9 mouse cellular contexts compared by ENCODE assay signal in genomic region chr5:115273549-115274135, GRCm38 (mm10). TPM values are rescaled to one million over a fixed set of nuclear protein-coding genes. Genes with fewer than 3 reads are reported as not detected.
A peak's percentile ranks its signal among the peaks of the same experiment; 100 is the strongest.
DNase-seq lines count a peak whose midpoint lies in the region; ATAC-seq and TF ChIP-seq lines count a peak whose summit lies in the region.
"Had no signal": no experiment of that assay in that cellular context is flagged by ENCODE, and none has a peak within 500 bp of the region (broad histone marks: within the 10 kb centered on the region; RNA-seq: fewer than 3 reads in every experiment).

No protein-coding gene starts in this region.

- H3K27ac ChIP-seq in intestine, embryonic 14.5 days (ENCODE audit: low read depth), result peak overlapping the region; percentile 69; the same call in 1 of the 2 replicates
- H3K27ac ChIP-seq in intestine, postnatal 0 days (ENCODE audit: low read depth, low read length), result no peak overlapping the region
- H3K27ac ChIP-seq in embryonic facial prominence, embryonic 10.5 days (replicated peaks), result peak overlapping the region; percentile 92
- H3K27ac ChIP-seq in hindbrain, embryonic 16.5 days (ENCODE audit: low read depth, low read length), result peak overlapping the region; percentile 63
- H3K27ac ChIP-seq in midbrain, embryonic 16.5 days (ENCODE audit: low read length), result peak overlapping the region; percentile 89

- H3K9ac ChIP-seq in intestine, embryonic 14.5 days (ENCODE audit: low read length), result no peak overlapping the region
- H3K9ac ChIP-seq in intestine, postnatal 0 days (ENCODE audit: low read depth, low read length), result no peak overlapping the region
- peak overlapping the region; percentile 99; the same call in 1 of the 2 replicates for H3K9ac ChIP-seq in hindbrain, embryonic 16.5 days (ENCODE audit: low read depth, low read length)
- no peak overlapping the region for H3K9ac ChIP-seq in midbrain, embryonic 16.5 days (ENCODE audit: low read depth, low read length)

- H3K4me3 ChIP-seq in intestine, embryonic 14.5 days (ENCODE audit: low read depth, low read length), result peak overlapping the region; percentile 97; the same call in 1 of the 2 replicates
- H3K4me3 ChIP-seq in intestine, postnatal 0 days (ENCODE audit: low read depth, low read length), result no peak overlapping the region
- H3K4me3 ChIP-seq in embryonic facial prominence, embryonic 10.5 days, result peak overlapping the region; percentile 100
- no peak overlapping the region for H3K4me3 ChIP-seq in hindbrain, embryonic 16.5 days (ENCODE audit: low read length)
- H3K4me3 ChIP-seq in midbrain, embryonic 16.5 days (ENCODE audit: low read depth, low read length), result peak overlapping the region; percentile 97; the same call in 1 of the 2 replicates

- H3K36me3 ChIP-seq in intestine, embryonic 14.5 days (ENCODE audit: control insufficient read depth, insufficient read depth, low read length), result peaks cover 9% of the 10 kb centered on the region
- H3K36me3 ChIP-seq in intestine, postnatal 0 days (ENCODE audit: control insufficient read depth, insufficient read depth), result no peaks in the 10 kb centered on the region
- peaks cover 17% of the 10 kb centered on the region for H3K36me3 ChIP-seq in embryonic facial prominence, embryonic 10.5 days (replicated peaks)
- H3K36me3 ChIP-seq in hindbrain, embryonic 16.5 days (ENCODE audit: control insufficient read depth, insufficient read depth, low read length), result 0 out of 2 replicates have a peak, but pooled peaks cover 2% of the 10 kb centered on the region
- no peaks in the 10 kb centered on the region for H3K36me3 ChIP-seq in midbrain, embryonic 16.5 days (ENCODE audit: control insufficient read depth, insufficient read depth, low read length)

- no peak for ATAC-seq in intestine, embryonic 14.5 days (replicated peaks; ENCODE audit: low FRiP score, low TSS enrichment, low read depth)
- no peak for ATAC-seq in intestine, postnatal 0 days
- no peak for ATAC-seq in hindbrain, embryonic 16.5 days
- ATAC-seq in midbrain, embryonic 16.5 days, result 0 out of 2 replicates have a peak, but pooled peaks have one; percentile 5

- 78% methylated on average over 6 of the region's 6 CpGs for WGBS in intestine, embryonic 14.5 days
- WGBS in intestine, postnatal 0 days, result 74% methylated on average over 6 of the region's 6 CpGs
- WGBS in embryonic facial prominence, embryonic 10.5 days, result 75% methylated on average over 6 of the region's 6 CpGs
- 71% methylated on average over 6 of the region's 6 CpGs for WGBS in hindbrain, embryonic 16.5 days
- 64% methylated on average over 6 of the region's 6 CpGs for WGBS in midbrain, embryonic 16.5 days

- no peak for TF ChIP-seq CTCF in intestine, postnatal 0 days (IDR thresholded peaks at IDR 0.05; ENCODE audit: low read depth)

- H3K9me3 ChIP-seq in intestine, embryonic 14.5 days (ENCODE audit: control insufficient read depth, low read length), result no peaks in the 10 kb centered on the region
- no peaks in the 10 kb centered on the region for H3K9me3 ChIP-seq in intestine, postnatal 0 days (ENCODE audit: control insufficient read depth)
- no peaks in the 10 kb centered on the region for H3K9me3 ChIP-seq in embryonic facial prominence, embryonic 10.5 days
- H3K9me3 ChIP-seq in hindbrain, embryonic 16.5 days (ENCODE audit: control insufficient read depth, low read length), result no peaks in the 10 kb centered on the region
- no peaks in the 10 kb centered on the region for H3K9me3 ChIP-seq in midbrain, embryonic 16.5 days (replicated peaks; ENCODE audit: control insufficient read depth, low read length, poor library complexity, severe bottlenecking)

- peak overlapping the region; percentile 91 for H3K4me2 ChIP-seq in intestine, embryonic 14.5 days (ENCODE audit: low read length)
- H3K4me2 ChIP-seq in intestine, postnatal 0 days (replicated peaks; ENCODE audit: low read depth), result no peak overlapping the region
- peak overlapping the region; percentile 54 for H3K4me2 ChIP-seq in hindbrain, embryonic 16.5 days (ENCODE audit: low read length)
- H3K4me2 ChIP-seq in midbrain, embryonic 16.5 days (ENCODE audit: low read length), result peak overlapping the region; percentile 52

- H3K4me1 ChIP-seq in intestine, embryonic 14.5 days (replicated peaks; ENCODE audit: control insufficient read depth, insufficient read depth, low read length), result peaks cover 32% of the 10 kb centered on the region
- 0 out of 2 replicates have a peak, but pooled peaks cover 6% of the 10 kb centered on the region for H3K4me1 ChIP-seq in intestine, postnatal 0 days (replicated peaks; ENCODE audit: control insufficient read depth, insufficient read depth, low read length)
- peaks cover 35% of the 10 kb centered on the region for H3K4me1 ChIP-seq in embryonic facial prominence, embryonic 10.5 days
- H3K4me1 ChIP-seq in hindbrain, embryonic 16.5 days (ENCODE audit: control insufficient read depth, insufficient read depth, low read depth, low read length), result peaks cover 27% of the 10 kb centered on the region
- H3K4me1 ChIP-seq in midbrain, embryonic 16.5 days (ENCODE audit: control insufficient read depth, insufficient read depth, low read length), result peaks cover 29% of the 10 kb centered on the region

- H3K27me3 ChIP-seq in intestine, embryonic 14.5 days (replicated peaks; ENCODE audit: control insufficient read depth, insufficient read depth, low read length), result no peaks in the 10 kb centered on the region
- H3K27me3 ChIP-seq in intestine, postnatal 0 days (replicated peaks; ENCODE audit: control insufficient read depth, insufficient read depth, low read length), result no peaks in the 10 kb centered on the region
- H3K27me3 ChIP-seq in embryonic facial prominence, embryonic 10.5 days (replicated peaks; ENCODE audit: low read depth, poor library complexity, severe bottlenecking), result no peaks in the 10 kb centered on the region
- no peaks in the 10 kb centered on the region for H3K27me3 ChIP-seq in hindbrain, embryonic 16.5 days (replicated peaks; ENCODE audit: control insufficient read depth, insufficient read depth, low read length)
- no peaks in the 10 kb centered on the region for H3K27me3 ChIP-seq in midbrain, embryonic 16.5 days (ENCODE audit: control insufficient read depth, insufficient read depth, low read depth, low read length)

- no peak for DNase-seq in intestine, embryonic 14.5 days (ENCODE audit: low spot score)
- no peak for DNase-seq in embryonic facial prominence, embryonic 10.5 days (ENCODE audit: low spot score)
- DNase-seq in ovary, postnatal 36 days (ENCODE audit: low spot score), result no peak
- DNase-seq in frontal cortex, postnatal 25 days (ENCODE audit: low spot score in 2 of 2), result no peak
- no peak for DNase-seq in frontal cortex, postnatal 10 days (ENCODE audit: low spot score in 2 of 2)
- DNase-seq: kidney, adult 2 months had no signal

RNA-seq across cellular contexts. Expression of gene Rnf10, which starts 0.9 kb away (rescaled TPM):
- 67.5 and 69.6 TPM in 2 replicates for polyA plus RNA-seq in intestine, embryonic 14.5 days (2014; fragmentation: Nextera tagmentation; extraction: Ambion mirVana)
- polyA plus RNA-seq in intestine, postnatal 0 days (2015; fragmentation: Nextera tagmentation; extraction: Ambion mirVana), result 64.9 and 69.1 TPM in 2 replicates
- polyA plus RNA-seq in embryonic facial prominence, embryonic 10.5 days (2016; fragmentation: Nextera tagmentation; extraction: Ambion mirVana), result 129 and 138 TPM in 2 replicates
- 146 and 180 TPM in 2 replicates for polyA plus RNA-seq in hindbrain, embryonic 16.5 days (2015; fragmentation: Nextera tagmentation; extraction: Ambion mirVana)
- polyA plus RNA-seq in midbrain, embryonic 16.5 days (2015; fragmentation: Nextera tagmentation; extraction: Ambion mirVana), result 172 and 176 TPM in 2 replicates

RNA-seq across cellular contexts. Expression of gene Coq5, which starts 5.8 kb away (rescaled TPM):
- 54.4 and 57.6 TPM in 2 replicates for polyA plus RNA-seq in intestine, embryonic 14.5 days (2014; fragmentation: Nextera tagmentation; extraction: Ambion mirVana)
- 31.3 and 32.4 TPM in 2 replicates for polyA plus RNA-seq in intestine, postnatal 0 days (2015; fragmentation: Nextera tagmentation; extraction: Ambion mirVana)
- 52.2 and 55.9 TPM in 2 replicates for polyA plus RNA-seq in embryonic facial prominence, embryonic 10.5 days (2016; fragmentation: Nextera tagmentation; extraction: Ambion mirVana)
- polyA plus RNA-seq in hindbrain, embryonic 16.5 days (2015; fragmentation: Nextera tagmentation; extraction: Ambion mirVana), result 61.4 and 62.9 TPM in 2 replicates
- 52.8 and 56.1 TPM in 2 replicates for polyA plus RNA-seq in midbrain, embryonic 16.5 days (2015; fragmentation: Nextera tagmentation; extraction: Ambion mirVana)

RNA-seq across cellular contexts. Expression of gene Dynll1, which starts 27.2 kb away (rescaled TPM):
- 1,564 and 1,605 TPM in 2 replicates for polyA plus RNA-seq in intestine, embryonic 14.5 days (2014; fragmentation: Nextera tagmentation; extraction: Ambion mirVana)
- 510 and 539 TPM in 2 replicates for polyA plus RNA-seq in intestine, postnatal 0 days (2015; fragmentation: Nextera tagmentation; extraction: Ambion mirVana)
- 1,787 and 1,839 TPM in 2 replicates for polyA plus RNA-seq in embryonic facial prominence, embryonic 10.5 days (2016; fragmentation: Nextera tagmentation; extraction: Ambion mirVana)
- 1,172 and 1,268 TPM in 2 replicates for polyA plus RNA-seq in hindbrain, embryonic 16.5 days (2015; fragmentation: Nextera tagmentation; extraction: Ambion mirVana)
- 1,084 and 1,126 TPM in 2 replicates for polyA plus RNA-seq in midbrain, embryonic 16.5 days (2015; fragmentation: Nextera tagmentation; extraction: Ambion mirVana)

RNA-seq across cellular contexts. Expression of gene Pop5, which starts 38.0 kb away (rescaled TPM):
- 134 and 140 TPM in 2 replicates for polyA plus RNA-seq in intestine, embryonic 14.5 days (2014; fragmentation: Nextera tagmentation; extraction: Ambion mirVana)
- polyA plus RNA-seq in intestine, postnatal 0 days (2015; fragmentation: Nextera tagmentation; extraction: Ambion mirVana), result 75.7 and 77.1 TPM in 2 replicates
- 114 and 122 TPM in 2 replicates for polyA plus RNA-seq in embryonic facial prominence, embryonic 10.5 days (2016; fragmentation: Nextera tagmentation; extraction: Ambion mirVana)
- polyA plus RNA-seq in hindbrain, embryonic 16.5 days (2015; fragmentation: Nextera tagmentation; extraction: Ambion mirVana), result 106 and 107 TPM in 2 replicates
- 86.1 and 92.8 TPM in 2 replicates for polyA plus RNA-seq in midbrain, embryonic 16.5 days (2015; fragmentation: Nextera tagmentation; extraction: Ambion mirVana)

RNA-seq across cellular contexts. Expression of gene Srsf9, which starts 53.3 kb away (rescaled TPM):
- polyA plus RNA-seq in intestine, embryonic 14.5 days (2014; fragmentation: Nextera tagmentation; extraction: Ambion mirVana), result 226 and 231 TPM in 2 replicates
- polyA plus RNA-seq in intestine, postnatal 0 days (2015; fragmentation: Nextera tagmentation; extraction: Ambion mirVana), result 105 and 117 TPM in 2 replicates
- polyA plus RNA-seq in embryonic facial prominence, embryonic 10.5 days (2016; fragmentation: Nextera tagmentation; extraction: Ambion mirVana), result 391 and 411 TPM in 2 replicates
- 105 and 128 TPM in 2 replicates for polyA plus RNA-seq in hindbrain, embryonic 16.5 days (2015; fragmentation: Nextera tagmentation; extraction: Ambion mirVana)
- polyA plus RNA-seq in midbrain, embryonic 16.5 days (2015; fragmentation: Nextera tagmentation; extraction: Ambion mirVana), result 118 and 132 TPM in 2 replicates

Comparison
In these comparisons a context has a peak if more than half of its experiments do, and no peak if none do; other contexts are left out.
1. H3K4me3 ChIP-seq: peak in intestine, embryonic 14.5 days (single experiment), embryonic facial prominence, embryonic 10.5 days (single experiment) and midbrain, embryonic 16.5 days (single experiment); none in intestine, postnatal 0 days (single experiment) and hindbrain, embryonic 16.5 days (single experiment).